Mouse (Mus musculus): ENCODE results near the gene Olfr1105. TPM values are rescaled to one million over a fixed set of nuclear protein-coding genes. Genes with fewer than 3 reads are reported as not detected.

The Olfr1105 gene
- polyA plus RNA-seq (2012; rRNA removed): not detected in 2 replicates

DNA sequence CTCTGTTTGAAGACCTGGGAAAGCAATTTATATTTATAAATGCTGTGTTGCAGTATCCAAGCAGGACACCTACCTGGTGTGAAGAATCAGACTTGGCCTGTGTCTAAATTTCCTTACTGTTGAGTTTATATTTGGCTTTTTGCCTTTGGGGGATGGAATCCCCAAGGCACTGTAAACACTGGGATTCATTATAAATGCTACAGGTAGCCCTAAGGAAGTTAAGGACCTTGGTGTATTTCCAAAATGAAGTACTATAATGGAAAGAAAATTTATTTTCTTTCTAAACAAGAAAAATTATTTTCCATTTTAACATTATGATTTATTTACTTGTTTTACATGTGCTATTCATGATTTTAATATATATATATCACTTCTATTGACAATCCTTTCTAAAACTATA, at the start of gene Olfr1105:
Gene Olfr1105, minus strand, starts transcription at position 101 of the 400 bp plus-strand sequence.

DNA sequence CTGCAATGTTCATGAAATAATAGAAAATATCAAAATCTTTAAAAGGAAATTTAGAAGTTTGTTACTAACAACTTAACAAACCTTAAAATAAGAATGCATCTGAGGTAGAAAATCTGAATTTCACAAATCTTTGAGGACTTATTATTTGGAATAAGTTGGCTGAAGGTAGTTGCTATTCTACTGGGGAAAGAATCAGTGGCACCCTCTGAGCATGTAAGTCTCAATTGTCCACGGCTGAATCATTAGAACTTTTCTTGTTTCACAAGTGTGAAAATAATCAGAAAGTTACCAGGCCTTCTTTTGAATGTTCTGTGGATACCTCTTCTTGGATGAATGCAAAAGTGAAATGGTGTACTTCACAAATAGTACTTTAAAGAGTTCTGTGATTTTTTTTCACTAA, 39.4 kb upstream of the Olfr1105 start, which contains the start of gene Olfr1107:
Gene Olfr1107, minus strand, starts transcription at position 101 of the 400 bp plus-strand sequence.

GRCm38 (mm10) chr2:87052173-87052572, 15.8 kb upstream of the Olfr1105 start, which contains the start of gene Olfr1106:
Gene Olfr1106, minus strand, starts transcription at chr2:87052273.

GRCm38 (mm10) chr2:87026980-87027379, 9.4 kb downstream of the Olfr1105 start, which contains the start of gene Olfr1104:
Gene Olfr1104, minus strand, starts transcription at chr2:87027080.

GRCm38 (mm10) chr2:86998098-86998497, 38.2 kb downstream of the Olfr1105 start, which contains the start of gene Olfr1102:
Gene Olfr1102, plus strand, starts transcription at chr2:86998398.

DNA sequence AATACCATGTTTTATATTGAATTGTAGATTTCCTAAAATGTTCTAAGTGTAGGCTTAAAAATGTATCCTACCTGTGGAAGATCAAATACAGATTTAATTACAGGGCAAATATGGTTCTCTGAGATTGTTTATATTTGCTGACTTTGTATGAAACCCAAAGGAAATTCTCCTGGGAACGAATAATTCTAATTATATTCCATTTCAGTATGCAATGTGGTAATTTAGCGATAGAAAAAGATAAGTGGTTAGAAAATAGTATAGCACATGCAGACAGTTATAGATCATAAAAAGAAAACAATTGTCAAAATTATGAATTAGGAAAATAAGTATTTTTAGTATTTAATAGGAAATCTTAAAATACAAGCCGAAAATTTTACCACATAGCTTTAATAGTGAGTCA, 45.2 kb downstream of the Olfr1105 start, which contains the start of gene Olfr1101:
Gene Olfr1101, minus strand, starts transcription at position 101 of the 400 bp plus-strand sequence.

Other genes with a start within 250 kb of the Olfr1105 start
- not detected in 2 replicates for gene Olfr141, start 226.5 kb downstream of the Olfr1105 start, polyA plus RNA-seq (2012; rRNA removed)
- gene Olfr1094, start 211.9 kb downstream of the Olfr1105 start, polyA plus RNA-seq (2012; rRNA removed): not detected in 2 replicates
- gene Olfr1095, start 184.8 kb downstream of the Olfr1105 start, polyA plus RNA-seq (2012; rRNA removed): not detected in 2 replicates
- gene Gm13723, start 161.7 kb downstream of the Olfr1105 start, polyA plus RNA-seq (2012; rRNA removed): not detected in 2 replicates
- not detected in 2 replicates for gene Olfr1097, start 144.3 kb downstream of the Olfr1105 start, polyA plus RNA-seq (2012; rRNA removed)
- gene Olfr1098, start 112.0 kb downstream of the Olfr1105 start, polyA plus RNA-seq (2012; rRNA removed): not detected in 2 replicates
- not detected in 2 replicates for gene Olfr1099, start 75.8 kb downstream of the Olfr1105 start, polyA plus RNA-seq (2012; rRNA removed)
- gene Olfr1100, start 56.6 kb downstream of the Olfr1105 start, polyA plus RNA-seq (2012; rRNA removed): not detected in 2 replicates
- not detected in 2 replicates for gene Olfr1101, start 45.3 kb downstream of the Olfr1105 start, polyA plus RNA-seq (2012; rRNA removed)
- not detected in 2 replicates for gene Olfr1102, start 38.1 kb downstream of the Olfr1105 start, polyA plus RNA-seq (2012; rRNA removed)
- not detected in 2 replicates for gene Olfr1104, start 9.5 kb downstream of the Olfr1105 start, polyA plus RNA-seq (2012; rRNA removed)
- gene Olfr1106, start 15.7 kb upstream of the Olfr1105 start, polyA plus RNA-seq (2012; rRNA removed): not detected in 2 replicates
- gene Olfr1107, start 39.3 kb upstream of the Olfr1105 start, polyA plus RNA-seq (2012; rRNA removed): not detected in 2 replicates
- gene Olfr1109, start 59.5 kb upstream of the Olfr1105 start, polyA plus RNA-seq (2012; rRNA removed): not detected in 2 replicates
- not detected in 2 replicates for gene Olfr259, start 78.0 kb upstream of the Olfr1105 start, polyA plus RNA-seq (2012; rRNA removed)
- not detected in 2 replicates for gene Olfr1110, start 103.8 kb upstream of the Olfr1105 start, polyA plus RNA-seq (2012; rRNA removed)
- not detected in 2 replicates for gene Olfr1111, start 116.1 kb upstream of the Olfr1105 start, polyA plus RNA-seq (2012; rRNA removed)
- not detected in 2 replicates for gene Olfr1112, start 151.3 kb upstream of the Olfr1105 start, polyA plus RNA-seq (2012; rRNA removed)
- gene Olfr1113, start 172.4 kb upstream of the Olfr1105 start, polyA plus RNA-seq (2012; rRNA removed): not detected in 2 replicates
- not detected in 2 replicates for gene Olfr1115, start 211.5 kb upstream of the Olfr1105 start, polyA plus RNA-seq (2012; rRNA removed)
- not detected in 2 replicates for gene Olfr1116, start 231.0 kb upstream of the Olfr1105 start, polyA plus RNA-seq (2012; rRNA removed)

Data from central nervous system, embryonic 14 days (tissue).